ENCODE assay signal across 23 mouse cellular contexts in genomic region chr10:83031561-83031960, GRCm38 (mm10). TPM values are rescaled to one million over a fixed set of nuclear protein-coding genes. Genes with fewer than 3 reads are reported as not detected.
DNase-seq lines count a peak whose midpoint lies in the region; ATAC-seq lines count a peak whose summit lies in the region.
"Had no signal": no experiment of that assay in that cellular context is flagged by ENCODE, and none has a peak within 500 bp of the region (broad histone marks: within the 10 kb centered on the region; RNA-seq: fewer than 3 reads in every experiment).

No protein-coding gene starts in this region.

- H3K9me3 ChIP-seq in forebrain, embryonic 10.5 days = no peaks in the 10 kb centered on the region
- H3K9me3 ChIP-seq in forebrain, embryonic 15.5 days = no peaks in the 10 kb centered on the region
- H3K9me3 ChIP-seq in kidney, embryonic 15.5 days (replicated peaks) = no peaks in the 10 kb centered on the region
- H3K9me3 ChIP-seq in midbrain, embryonic 10.5 days (replicated peaks) = no peaks in the 10 kb centered on the region
- H3K9me3 ChIP-seq in midbrain, embryonic 13.5 days = no peaks in the 10 kb centered on the region
- H3K9me3 ChIP-seq: heart, embryonic 12.5 days; heart, embryonic 15.5 days had no signal

- ATAC-seq in forebrain, embryonic 15.5 days (replicated peaks) = no peak
- no peak for ATAC-seq in kidney, embryonic 15.5 days (replicated peaks; ENCODE audit: low FRiP score)
- no peak for ATAC-seq in midbrain, embryonic 13.5 days
- ATAC-seq: CD4-positive, CD25-positive, alpha-beta regulatory T cell, adult 4 months; forebrain, embryonic 14.5 days; hindbrain, embryonic 16.5 days; inflammation-experienced regulatory T-cells, adult 6 months had no signal

- DNase-seq in forebrain, embryonic 10.5 days (ENCODE audit: extremely low spot score, low spot score) = no peak
- no peak for DNase-seq in kidney, postnatal 25 days
- DNase-seq in midbrain, embryonic 10.5 days (ENCODE audit: low spot score) = no peak
- DNase-seq in adipocyte (ENCODE audit: low spot score) = peak; percentile 51
- no peak for DNase-seq in embryo, embryonic 9.5 days (ENCODE audit: extremely low spot score)
- DNase-seq: adrenal gland, postnatal 10 days; cerebellum, adult 11-12 months; cerebellum, adult 8-10 months; cerebellum, postnatal 10 days; cerebellum, postnatal 36 days; gastrocnemius, postnatal 25 days; heart, adult 18-20 months; heart, postnatal 10 days; heart, postnatal 36 days had no signal

- H3K27ac ChIP-seq in forebrain, embryonic 10.5 days = 0 out of 2 replicates have a peak overlapping the region, but pooled peaks have one; percentile 2
- no peak overlapping the region for H3K27ac ChIP-seq in forebrain, embryonic 15.5 days (replicated peaks)
- peak overlapping the region; percentile 65; the same call in 1 of the 2 replicates for H3K27ac ChIP-seq in kidney, embryonic 15.5 days
- H3K27ac ChIP-seq in midbrain, embryonic 10.5 days (replicated peaks) = peak overlapping the region; percentile 24
- no peak overlapping the region for H3K27ac ChIP-seq in midbrain, embryonic 13.5 days
- H3K27ac ChIP-seq: heart, embryonic 15.5 days had no signal

- 61% methylated on average over 4 of the region's 4 CpGs for WGBS in forebrain, embryonic 10.5 days
- WGBS in forebrain, embryonic 15.5 days = 49% methylated on average over 4 of the region's 4 CpGs
- WGBS in kidney, embryonic 15.5 days = 78% methylated on average over 4 of the region's 4 CpGs
- 54% methylated on average over 4 of the region's 4 CpGs for WGBS in midbrain, embryonic 10.5 days
- 48% methylated on average over 4 of the region's 4 CpGs for WGBS in midbrain, embryonic 13.5 days

- peaks cover 33% of the 10 kb centered on the region for H3K4me1 ChIP-seq in forebrain, embryonic 10.5 days
- H3K4me1 ChIP-seq in forebrain, embryonic 15.5 days = no peaks in the 10 kb centered on the region
- peaks cover 71% of the 10 kb centered on the region for H3K4me1 ChIP-seq in kidney, embryonic 15.5 days
- H3K4me1 ChIP-seq in midbrain, embryonic 10.5 days = peaks cover 35% of the 10 kb centered on the region
- H3K4me1 ChIP-seq in midbrain, embryonic 13.5 days (replicated peaks) = peaks cover 18% of the 10 kb centered on the region

- no peak overlapping the region for H3K4me2 ChIP-seq in forebrain, embryonic 15.5 days (replicated peaks)
- H3K4me2 ChIP-seq in kidney, embryonic 15.5 days = no peak overlapping the region
- no peak overlapping the region for H3K4me2 ChIP-seq in midbrain, embryonic 13.5 days (replicated peaks)
- H3K4me2 ChIP-seq: heart, embryonic 12.5 days; heart, embryonic 15.5 days had no signal

- no peak overlapping the region for H3K9ac ChIP-seq in forebrain, embryonic 15.5 days (replicated peaks)
- no peak overlapping the region for H3K9ac ChIP-seq in kidney, embryonic 15.5 days
- no peak overlapping the region for H3K9ac ChIP-seq in midbrain, embryonic 13.5 days (replicated peaks)
- H3K9ac ChIP-seq: heart, embryonic 12.5 days; heart, embryonic 15.5 days had no signal

- no peak overlapping the region for H3K4me3 ChIP-seq in forebrain, embryonic 10.5 days
- H3K4me3 ChIP-seq in forebrain, embryonic 15.5 days = no peak overlapping the region
- H3K4me3 ChIP-seq in kidney, embryonic 15.5 days (replicated peaks) = no peak overlapping the region
- H3K4me3 ChIP-seq in midbrain, embryonic 10.5 days = no peak overlapping the region
- no peak overlapping the region for H3K4me3 ChIP-seq in midbrain, embryonic 13.5 days (replicated peaks)
- H3K4me3 ChIP-seq: heart, embryonic 12.5 days; heart, embryonic 15.5 days had no signal

- no peaks in the 10 kb centered on the region for H3K27me3 ChIP-seq in forebrain, embryonic 10.5 days (ENCODE audit: poor library complexity, severe bottlenecking)
- no peaks in the 10 kb centered on the region for H3K27me3 ChIP-seq in forebrain, embryonic 15.5 days
- H3K27me3 ChIP-seq in kidney, embryonic 15.5 days = no peaks in the 10 kb centered on the region
- H3K27me3 ChIP-seq in midbrain, embryonic 10.5 days (ENCODE audit: low read depth, poor library complexity, severe bottlenecking) = no peaks in the 10 kb centered on the region
- H3K27me3 ChIP-seq in midbrain, embryonic 13.5 days = no peaks in the 10 kb centered on the region
- H3K27me3 ChIP-seq: heart, embryonic 15.5 days had no signal

- no peaks in the 10 kb centered on the region for H3K36me3 ChIP-seq in forebrain, embryonic 10.5 days (replicated peaks)
- H3K36me3 ChIP-seq in forebrain, embryonic 15.5 days = no peaks in the 10 kb centered on the region
- H3K36me3 ChIP-seq in kidney, embryonic 15.5 days = peaks cover 4% of the 10 kb centered on the region; the same call in 1 of the 2 replicates
- H3K36me3 ChIP-seq in midbrain, embryonic 10.5 days = peaks cover 5% of the 10 kb centered on the region; the same call in 1 of the 2 replicates
- H3K36me3 ChIP-seq in midbrain, embryonic 13.5 days = no peaks in the 10 kb centered on the region
- H3K36me3 ChIP-seq: heart, embryonic 12.5 days; heart, embryonic 15.5 days had no signal

RNA-seq across cellular contexts. Expression of gene Chst11, which starts 46.3 kb away (rescaled TPM):
- 0.99 and 1.1 TPM in 2 replicates for polyA plus RNA-seq in forebrain, embryonic 10.5 days (2016; fragmentation: Nextera tagmentation; extraction: Ambion mirVana)
- 3.1 TPM in 2 replicates for polyA plus RNA-seq in forebrain, embryonic 15.5 days (2015; fragmentation: Nextera tagmentation; extraction: Ambion mirVana)
- polyA plus RNA-seq in kidney, embryonic 15.5 days (2015; fragmentation: Nextera tagmentation; extraction: Ambion mirVana) = 3.8 and 4.7 TPM in 2 replicates
- 0.94 and 1.1 TPM in 2 replicates for polyA plus RNA-seq in midbrain, embryonic 10.5 days (2016; fragmentation: Nextera tagmentation; extraction: Ambion mirVana)
- 2.9 TPM in 2 replicates for polyA plus RNA-seq in midbrain, embryonic 13.5 days (2015; fragmentation: Nextera tagmentation; extraction: Ambion mirVana)

Comparison
In these comparisons a context has a peak if more than half of its experiments do, and no peak if none do; other contexts are left out.
1. H3K27ac ChIP-seq: peak in forebrain, embryonic 10.5 days (single experiment), kidney, embryonic 15.5 days (single experiment) and midbrain, embryonic 10.5 days (single experiment); none in forebrain, embryonic 15.5 days (single experiment) and midbrain, embryonic 13.5 days (single experiment).